Mouse (Mus musculus): Measurements from ENCODE around the gene Notch2. TPM values are rescaled to one million over a fixed set of nuclear protein-coding genes. Genes with fewer than 3 reads are reported as not detected.
"Not testable (repeated sequence)": the region's sequence is repeated elsewhere in the genome, so short reads cannot be mapped to it uniquely, and the experiment has no call there.

Notch2 gene
- polyA plus RNA-seq, 1 experiment = 0.05 TPM

DNA sequence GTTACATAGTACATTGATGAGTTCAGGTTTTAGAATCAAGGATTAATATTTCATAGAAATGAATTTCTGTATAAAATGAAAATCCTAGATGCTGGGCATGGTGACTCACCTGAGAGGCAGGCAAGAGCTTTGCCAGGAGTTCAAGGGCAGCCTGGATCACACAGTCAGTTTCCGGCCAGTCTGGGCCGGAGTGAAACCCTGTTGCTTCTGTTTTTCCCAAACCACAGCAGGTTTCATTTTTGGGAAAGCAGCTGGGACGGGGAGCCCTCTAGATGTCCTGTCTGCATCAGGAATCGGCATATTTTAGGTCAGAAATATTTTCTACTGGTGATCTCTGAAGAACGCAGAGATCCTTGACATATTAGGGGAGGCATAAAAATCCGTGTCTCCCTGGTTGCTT, 29.0 kb downstream of the Notch2 start:
- H3K27me3 ChIP-seq (ENCODE audit: control insufficient read depth) = no peaks in the 10 kb centered on the region
- H3K36me3 ChIP-seq (ENCODE audit: control insufficient read depth) = no peaks in the 10 kb centered on the region; the same call in none of the 2 replicates
- no peaks in the 10 kb centered on the region for H3K9me3 ChIP-seq (ENCODE audit: control insufficient read depth, low read length)
- TF ChIP-seq TAL1 (IDR thresholded peaks at IDR 0.05; ENCODE audit: low read length) (no peak), GATA1 (IDR thresholded peaks at IDR 0.05; ENCODE audit: low read length) (no peak)
- peaks cover 19% of the 10 kb centered on the region for H3K4me1 ChIP-seq (ENCODE audit: control insufficient read depth)
- H3K4me3 ChIP-seq (replicated peaks) = no peak overlapping the region

- H3K4me3 ChIP-seq (replicated peaks) = no peak overlapping the region
These were observed 29.7 kb downstream of the Notch2 start for GRCm38 (mm10) chr3:98042955-98043456.

GRCm38 (mm10) chr3:98043669-98044068, 30.3 kb downstream of the Notch2 start:
- H3K27me3 ChIP-seq (ENCODE audit: control insufficient read depth) = no peaks in the 10 kb centered on the region
- no peak overlapping the region for H3K4me3 ChIP-seq (replicated peaks)
- H3K36me3 ChIP-seq (ENCODE audit: control insufficient read depth) = no peaks in the 10 kb centered on the region; the same call in none of the 2 replicates
- no peaks in the 10 kb centered on the region for H3K9me3 ChIP-seq (ENCODE audit: control insufficient read depth, low read length)
- TF ChIP-seq GATA1 (IDR thresholded peaks at IDR 0.05; ENCODE audit: low read length) (no peak), TAL1 (IDR thresholded peaks at IDR 0.05; ENCODE audit: low read length) (no peak)
- peaks cover 24% of the 10 kb centered on the region for H3K4me1 ChIP-seq (ENCODE audit: control insufficient read depth)

More at GRCm38 (mm10) chr3:98042955-98043456, 29.7 kb downstream of the Notch2 start:
- H3K36me3 ChIP-seq (ENCODE audit: control insufficient read depth) = no peaks in the 10 kb centered on the region; the same call in none of the 2 replicates
- no peaks in the 10 kb centered on the region for H3K27me3 ChIP-seq (ENCODE audit: control insufficient read depth)
- TF ChIP-seq TAL1 (IDR thresholded peaks at IDR 0.05; ENCODE audit: low read length) (no peak), GATA1 (IDR thresholded peaks at IDR 0.05; ENCODE audit: low read length) (no peak)
- H3K4me1 ChIP-seq (ENCODE audit: control insufficient read depth) = peaks cover 24% of the 10 kb centered on the region
- no peaks in the 10 kb centered on the region for H3K9me3 ChIP-seq (ENCODE audit: control insufficient read depth, low read length)

- H3K9me3 ChIP-seq (ENCODE audit: control insufficient read depth, low read length) = no peaks in the 10 kb centered on the region
- no peaks in the 10 kb centered on the region for H3K27me3 ChIP-seq (ENCODE audit: control insufficient read depth)
- no peak for TF ChIP-seq GATA1 (IDR thresholded peaks at IDR 0.05; ENCODE audit: low read length)
- TF ChIP-seq TAL1 (IDR thresholded peaks at IDR 0.05; ENCODE audit: low read length) = no peak
- H3K4me1 ChIP-seq (ENCODE audit: control insufficient read depth) = peaks cover 24% of the 10 kb centered on the region
- no peaks in the 10 kb centered on the region; the same call in none of the 2 replicates for H3K36me3 ChIP-seq (ENCODE audit: control insufficient read depth)
- H3K4me3 ChIP-seq (replicated peaks) = no peak overlapping the region
These were observed 31.5 kb downstream of the Notch2 start for GRCm38 (mm10) chr3:98044768-98045368.

DNA sequence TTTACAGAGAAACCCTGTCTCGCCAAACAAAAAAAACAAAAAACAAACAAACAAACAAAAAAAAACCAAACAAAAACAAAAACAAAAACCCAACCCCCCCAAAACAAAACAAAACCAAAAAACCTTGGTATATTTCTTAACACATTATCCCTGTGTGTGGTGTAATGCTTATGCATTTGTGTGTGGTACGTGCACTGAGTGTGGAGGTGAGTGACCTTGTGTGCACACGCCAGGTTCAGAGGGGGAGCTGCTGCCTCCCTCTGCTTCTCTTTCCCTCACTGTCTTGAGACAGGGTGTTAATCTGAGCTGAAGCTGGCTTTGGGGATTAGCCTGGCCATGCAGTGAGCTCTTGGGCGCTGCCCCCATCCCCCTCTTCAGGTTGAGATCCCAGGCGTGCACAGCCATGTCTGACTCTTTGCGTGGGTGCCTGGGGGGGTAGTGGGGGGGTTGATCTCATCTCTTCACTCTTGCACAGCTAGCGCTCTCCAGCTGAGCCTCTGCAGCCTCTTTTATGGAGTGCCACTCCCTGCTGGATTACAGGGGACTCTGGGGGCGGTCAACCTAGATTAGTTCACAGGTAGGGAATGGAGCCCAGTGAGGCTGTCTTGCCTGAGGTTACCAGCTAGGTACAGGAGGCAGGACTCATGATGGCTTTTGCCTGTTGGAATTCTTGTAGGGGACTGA, 32.3 kb downstream of the Notch2 start:
- TF ChIP-seq TAL1 (IDR thresholded peaks at IDR 0.05; ENCODE audit: low read length) (no peak), GATA1 (IDR thresholded peaks at IDR 0.05; ENCODE audit: low read length) (no peak)
- no peaks in the 10 kb centered on the region for H3K9me3 ChIP-seq (ENCODE audit: control insufficient read depth, low read length)
- no peaks in the 10 kb centered on the region for H3K27me3 ChIP-seq (ENCODE audit: control insufficient read depth)
- H3K36me3 ChIP-seq (ENCODE audit: control insufficient read depth) = peaks cover 5% of the 10 kb centered on the region
- H3K4me1 ChIP-seq (ENCODE audit: control insufficient read depth) = peaks cover 24% of the 10 kb centered on the region
- H3K4me3 ChIP-seq (replicated peaks) = no peak overlapping the region

GRCm38 (mm10) chr3:98046305-98046704, 33.0 kb downstream of the Notch2 start:
- Histone ChIP-seq H3K27me3 (ENCODE audit: control insufficient read depth) (no peaks in the 10 kb centered on the region), H3K4me1 (ENCODE audit: control insufficient read depth) (peaks cover 24% of the 10 kb centered on the region), H3K9me3 (ENCODE audit: control insufficient read depth, low read length) (no peaks in the 10 kb centered on the region), H3K36me3 (ENCODE audit: control insufficient read depth) (peaks cover 5% of the 10 kb centered on the region), H3K4me3 (replicated peaks) (no peak overlapping the region)
- TF ChIP-seq TAL1 (IDR thresholded peaks at IDR 0.05; ENCODE audit: low read length) (no peak; the same call in 2 of the 3 replicates), GATA1 (IDR thresholded peaks at IDR 0.05; ENCODE audit: low read length) (no peak)

DNA sequence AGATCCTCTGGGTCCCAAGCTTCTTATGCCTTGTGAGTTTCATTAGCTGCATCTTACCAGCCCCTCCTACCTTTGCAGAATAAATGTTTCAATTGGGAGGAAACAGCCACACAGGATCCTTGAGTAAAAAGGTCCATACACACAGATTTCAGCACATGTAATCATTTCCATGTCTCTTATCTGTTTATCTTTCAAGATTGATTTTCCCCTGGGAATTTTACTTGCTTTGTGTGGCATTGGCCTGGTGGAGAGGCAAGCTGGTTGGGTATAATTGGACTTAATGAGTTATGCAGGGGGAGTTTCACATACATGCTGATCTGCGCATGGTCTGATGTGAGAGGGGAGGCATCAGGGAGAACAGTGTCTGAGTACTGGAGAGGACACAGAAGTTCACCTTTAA, 36.3 kb downstream of the Notch2 start:
- H3K9me3 ChIP-seq (ENCODE audit: control insufficient read depth, low read length) = no peaks in the 10 kb centered on the region
- TF ChIP-seq TAL1 (IDR thresholded peaks at IDR 0.05; ENCODE audit: low read length) = no peak
- no peak for TF ChIP-seq GATA1 (IDR thresholded peaks at IDR 0.05; ENCODE audit: low read length)
- no peaks in the 10 kb centered on the region for H3K27me3 ChIP-seq (ENCODE audit: control insufficient read depth)
- no peak overlapping the region for H3K4me3 ChIP-seq (replicated peaks)
- H3K36me3 ChIP-seq (ENCODE audit: control insufficient read depth) = peaks cover 10% of the 10 kb centered on the region
- H3K4me1 ChIP-seq (ENCODE audit: control insufficient read depth) = peaks cover 37% of the 10 kb centered on the region

GRCm38 (mm10) chr3:98050086-98050485, 36.8 kb downstream of the Notch2 start:
- not testable (repeated sequence) for H3K9me3 ChIP-seq (ENCODE audit: control insufficient read depth, low read length); H3K4me3 ChIP-seq (replicated peaks); H3K27me3 ChIP-seq (ENCODE audit: control insufficient read depth)
- H3K36me3 ChIP-seq (ENCODE audit: control insufficient read depth) = peaks cover 10% of the 10 kb centered on the region
- H3K4me1 ChIP-seq (ENCODE audit: control insufficient read depth) = peaks cover 41% of the 10 kb centered on the region

DNA sequence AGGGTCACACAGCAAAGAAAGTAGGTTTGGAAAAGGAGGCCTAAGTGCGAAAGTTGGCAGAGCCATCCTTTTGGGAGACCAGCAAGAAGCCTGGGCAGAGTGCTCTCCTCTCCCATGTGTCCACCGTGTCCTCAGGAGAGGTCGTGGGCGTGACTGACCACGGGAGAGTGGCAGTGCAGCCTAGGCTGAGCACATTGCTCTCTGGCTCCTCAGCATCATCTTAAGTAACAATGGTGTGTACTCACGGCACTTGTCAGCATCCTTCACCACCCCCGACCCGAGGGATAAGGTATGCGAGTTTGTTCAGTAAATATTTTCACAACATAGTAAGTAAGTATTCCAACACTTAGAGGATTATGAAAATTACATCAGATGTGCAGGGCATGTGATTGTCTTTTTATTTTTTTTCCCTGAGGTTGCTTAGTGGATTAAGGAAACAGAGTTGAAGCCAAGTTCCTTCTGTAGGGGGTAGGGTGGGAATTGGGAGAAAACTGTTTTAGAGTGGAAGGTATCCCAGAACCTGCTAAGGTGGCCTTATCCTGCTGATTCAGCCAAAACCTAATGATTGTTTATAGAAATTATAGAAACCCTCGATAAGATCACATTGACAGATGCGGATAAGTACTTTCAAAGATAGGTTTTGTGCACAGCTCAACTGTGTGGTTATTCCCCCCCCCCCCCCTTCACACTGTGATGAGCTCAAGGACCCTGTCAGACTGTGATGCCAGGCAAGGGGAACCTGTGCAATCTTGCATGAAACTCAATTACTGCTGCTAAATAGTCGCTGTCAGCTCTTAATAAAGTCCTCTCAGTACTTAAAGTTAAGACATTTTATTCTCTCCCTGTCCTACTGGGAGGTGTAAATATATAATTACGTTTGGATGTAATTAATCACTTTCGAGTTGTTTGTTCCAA, 37.4 kb downstream of the Notch2 start:
- H3K36me3 ChIP-seq (ENCODE audit: control insufficient read depth) = peaks cover 10% of the 10 kb centered on the region
- peaks cover 44% of the 10 kb centered on the region for H3K4me1 ChIP-seq (ENCODE audit: control insufficient read depth)
- TF ChIP-seq GATA1 (IDR thresholded peaks at IDR 0.05; ENCODE audit: low read length) = no peak
- TF ChIP-seq TAL1 (IDR thresholded peaks at IDR 0.05; ENCODE audit: low read length) = no peak
- H3K27me3 ChIP-seq (ENCODE audit: control insufficient read depth) = no peaks in the 10 kb centered on the region
- no peak overlapping the region for H3K4me3 ChIP-seq (replicated peaks)
- H3K9me3 ChIP-seq (ENCODE audit: control insufficient read depth, low read length) = no peaks in the 10 kb centered on the region

Measured in erythroblast, embryonic 14.5 days (primary cell).